Mouse (Mus musculus) cerebellum, adult 2 months (tissue): ENCODE data around the gene Srsf3. TPM values are rescaled to one million over a fixed set of nuclear protein-coding genes. Genes with fewer than 3 reads are reported as not detected.

Experiments
- DNase-seq, 2 experiments: peaks; one replicate each; pipeline ENCODE4 v3.0.0; 2021
- H3K27ac ChIP-seq: fragments of 200-500 bp; 2 replicates; pipeline ENCODE4 v1.5.1; 2012; ENCODE audit warnings: low read length, control low read depth, inconsistent platforms; ENCODE audit not compliant: insufficient read depth
- H3K27me3 ChIP-seq: fragments of 200-500 bp; 2 replicates; pipeline ENCODE4 v1.6.1; 2012; ENCODE audit warnings: inconsistent platforms, mild to moderate bottlenecking, low read length, moderate library complexity; ENCODE audit not compliant: control insufficient read depth, insufficient read depth
- H3K4me1 ChIP-seq: fragments of 200-500 bp; 2 replicates; pipeline ENCODE4 v1.6.1; 2011; ENCODE audit warnings: low read length; ENCODE audit not compliant: control insufficient read depth, insufficient read depth
- H3K4me3 ChIP-seq: fragments of 200-500 bp; replicated peaks from 2 replicates; pipeline ENCODE3; 2011; ENCODE audit warnings: mild to moderate bottlenecking, low read depth, low read length, control low read depth; ENCODE audit not compliant: insufficient read depth
- CTCF ChIP-seq: fragments of 200-500 bp; IDR thresholded peaks from 2 replicates; pipeline ENCODE4 v1.5.1; 2011; ENCODE audit warnings: low read depth, mild to moderate bottlenecking, control low read depth, low read length, moderate library complexity, borderline replicate concordance; ENCODE audit not compliant: insufficient read depth
- POLR2A ChIP-seq: fragments of 200-500 bp; IDR thresholded peaks from 2 replicates; pipeline ENCODE4 v1.6.1; 2011; ENCODE audit warnings: low read length, control low read depth, borderline replicate concordance; ENCODE audit not compliant: insufficient read depth
- WGBS: fragments of 180-500 bp; shearing (Covaris S2); methylation state at CpG from one replicate; pipeline ENCODE4 v1.1.7; 2018; 5-methylcytosine and 5-hydroxymethylcytosine counted together
- polyA plus RNA-seq: library from polyadenylated mRNA; depleted of rRNA; stranded (reverse); fragments of >200 nt; gene quantifications from 2 replicates; pipeline ENCODE4 v1.2.3, GENCODE M21; 2012

The Srsf3 gene
- polyA plus RNA-seq, 1 experiment: 129 TPM

GRCm38 (mm10) chr17:29057361-29057890 lies 25.0 kb downstream of the Srsf3 start:
- H3K27ac ChIP-seq: no peak overlapping the region
- DNase-seq: no peak
- TF ChIP-seq POLR2A: no peak
- TF ChIP-seq CTCF: no peak
- no peaks in the 10 kb centered on the region for H3K27me3 ChIP-seq
- 86% methylated on average over 11 of the region's 11 CpGs for WGBS
- H3K4me3 ChIP-seq: no peak overlapping the region
- H3K4me1 ChIP-seq: peaks cover 23% of the 10 kb centered on the region

GRCm38 (mm10) chr17:29057961-29058360 lies 25.5 kb downstream of the Srsf3 start:
- H3K27ac ChIP-seq: no peak overlapping the region
- H3K27me3 ChIP-seq: no peaks in the 10 kb centered on the region
- H3K4me3 ChIP-seq: no peak overlapping the region
- WGBS: 55% methylated on average over 10 of the region's 10 CpGs
- H3K4me1 ChIP-seq: peaks cover 26% of the 10 kb centered on the region
- TF ChIP-seq POLR2A (no peak), CTCF (no peak)
- DNase-seq: no peak

- Histone ChIP-seq H3K27me3 (no peaks in the 10 kb centered on the region), H3K27ac (no peak overlapping the region), H3K4me3 (no peak overlapping the region), H3K4me1 (peaks cover 27% of the 10 kb centered on the region)
- 30% methylated on average over 8 of the region's 8 CpGs for WGBS
- DNase-seq: no peak
- no peak for TF ChIP-seq CTCF
- no peak for TF ChIP-seq POLR2A
These were observed 26.1 kb downstream of the Srsf3 start for GRCm38 (mm10) chr17:29058487-29058886.

- TF ChIP-seq POLR2A: no peak
- TF ChIP-seq CTCF: no peak
- WGBS: 95% methylated on average over 3 of the region's 3 CpGs
- H3K27ac ChIP-seq: no peak overlapping the region
- DNase-seq: no peak
- peaks cover 32% of the 10 kb centered on the region for H3K4me1 ChIP-seq
- no peak overlapping the region for H3K4me3 ChIP-seq
- H3K27me3 ChIP-seq: no peaks in the 10 kb centered on the region
These were observed 27.2 kb downstream of the Srsf3 start for GRCm38 (mm10) chr17:29059581-29059980.

GRCm38 (mm10) chr17:29060946-29061345 lies 28.5 kb downstream of the Srsf3 start:
- TF ChIP-seq CTCF: no peak
- no peak for TF ChIP-seq POLR2A
- no peak for DNase-seq
- H3K4me1 ChIP-seq: peaks cover 32% of the 10 kb centered on the region
- no peak overlapping the region for H3K4me3 ChIP-seq
- H3K27me3 ChIP-seq: no peaks in the 10 kb centered on the region
- H3K27ac ChIP-seq: no peak overlapping the region
- WGBS: 97% methylated on average over 9 of the region's 9 CpGs

- Histone ChIP-seq H3K27me3 (no peaks in the 10 kb centered on the region), H3K27ac (no peak overlapping the region), H3K4me3 (no peak overlapping the region), H3K4me1 (peaks cover 32% of the 10 kb centered on the region)
- 46% methylated on average over 13 of the region's 13 CpGs for WGBS
- no peak for DNase-seq
- no peak for TF ChIP-seq CTCF
- TF ChIP-seq POLR2A: no peak
These were observed 29.9 kb downstream of the Srsf3 start for GRCm38 (mm10) chr17:29062119-29063035.

- no peaks in the 10 kb centered on the region for H3K27me3 ChIP-seq
- 31% methylated on average over 8 of the region's 8 CpGs for WGBS
- DNase-seq: peak in 1 of 2 experiments; percentile 65
- TF ChIP-seq CTCF (no peak), POLR2A (no peak)
- peaks cover 25% of the 10 kb centered on the region for H3K4me1 ChIP-seq
- H3K4me3 ChIP-seq: no peak overlapping the region
- H3K27ac ChIP-seq: no peak overlapping the region
These were observed 30.9 kb downstream of the Srsf3 start for GRCm38 (mm10) chr17:29063121-29063987.

- Histone ChIP-seq H3K27ac (no peak overlapping the region), H3K27me3 (no peaks in the 10 kb centered on the region), H3K4me3 (no peak overlapping the region), H3K4me1 (peaks cover 19% of the 10 kb centered on the region)
- TF ChIP-seq POLR2A (no peak), CTCF (no peak)
- 92% methylated on average over 2 of the region's 2 CpGs for WGBS
- DNase-seq: no peak
These were observed 31.5 kb downstream of the Srsf3 start for GRCm38 (mm10) chr17:29063988-29064285.
